Mouse (Mus musculus) testis, adult 2 months (tissue): ENCODE measurements around the gene Rnf114. TPM values are rescaled to one million over a fixed set of nuclear protein-coding genes. Genes with fewer than 3 reads are reported as not detected.

Experiments
- H3K27ac ChIP-seq: fragments of 200-500 bp; 2 replicates; pipeline ENCODE4 v1.5.1; 2012; ENCODE audit warnings: low read depth, low read length; ENCODE audit not compliant: control insufficient read depth, insufficient read depth
- H3K27me3 ChIP-seq: fragments of 200-500 bp; 2 replicates; pipeline ENCODE4 v1.6.1; 2012; ENCODE audit warnings: mild to moderate bottlenecking, low read length, moderate library complexity; ENCODE audit not compliant: control insufficient read depth, insufficient read depth
- H3K36me3 ChIP-seq: fragments of 200-500 bp; 2 replicates; pipeline ENCODE4 v1.6.1; 2012; ENCODE audit warnings: mild to moderate bottlenecking, low read length; ENCODE audit not compliant: control insufficient read depth, insufficient read depth
- H3K4me1 ChIP-seq: fragments of 200-500 bp; 2 replicates; pipeline ENCODE4 v1.6.1; 2012; ENCODE audit warnings: low read length; ENCODE audit not compliant: control insufficient read depth, insufficient read depth
- H3K4me3 ChIP-seq: fragments of 200-500 bp; 2 replicates; pipeline ENCODE4 v1.5.1; 2012; ENCODE audit warnings: low read depth, mild to moderate bottlenecking, low read length, moderate library complexity, mixed read lengths; ENCODE audit not compliant: control insufficient read depth
- CTCF ChIP-seq: fragments of 200-500 bp; IDR thresholded peaks from 2 replicates; pipeline ENCODE4 v1.5.1; 2012; ENCODE audit warnings: low read depth, mild to moderate bottlenecking, inconsistent platforms, low read length, moderate library complexity; ENCODE audit not compliant: control insufficient read depth, insufficient read depth, insufficient replicate concordance
- POLR2A ChIP-seq: fragments of 200-500 bp; IDR thresholded peaks from 2 replicates; pipeline ENCODE4 v1.6.1; 2012; ENCODE audit warnings: low read depth, mild to moderate bottlenecking, inconsistent platforms, low read length, moderate library complexity; ENCODE audit not compliant: control insufficient read depth
- polyA plus RNA-seq: library from polyadenylated mRNA; depleted of rRNA; stranded (reverse); fragments of >200 nt; gene quantifications from 2 replicates; pipeline ENCODE4 v1.2.3, GENCODE M21; 2012

The Rnf114 gene
- polyA plus RNA-seq, 1 experiment = 69.1 TPM

- peak within 1 kb of the TSS; percentile 82 for H3K4me3 ChIP-seq
- peak; percentile 69 for TF ChIP-seq CTCF
- peak; percentile 88 for TF ChIP-seq POLR2A
- H3K4me1 ChIP-seq = peaks cover 27% of the 10 kb centered on the region
- H3K36me3 ChIP-seq = no peaks in the 10 kb centered on the region; the same call in none of the 2 replicates
- no peaks in the 10 kb centered on the region for H3K27me3 ChIP-seq
- peak within 1 kb of the TSS; percentile 7; the same call in 1 of the 2 replicates for H3K27ac ChIP-seq
Measured at GRCm38 (mm10) chr2:167537476-167538297, 45.2 kb downstream of the Rnf114 start, which contains the start of gene Snai1. Gene Snai1 (plus strand): TSS chr2:167538195.

DNA sequence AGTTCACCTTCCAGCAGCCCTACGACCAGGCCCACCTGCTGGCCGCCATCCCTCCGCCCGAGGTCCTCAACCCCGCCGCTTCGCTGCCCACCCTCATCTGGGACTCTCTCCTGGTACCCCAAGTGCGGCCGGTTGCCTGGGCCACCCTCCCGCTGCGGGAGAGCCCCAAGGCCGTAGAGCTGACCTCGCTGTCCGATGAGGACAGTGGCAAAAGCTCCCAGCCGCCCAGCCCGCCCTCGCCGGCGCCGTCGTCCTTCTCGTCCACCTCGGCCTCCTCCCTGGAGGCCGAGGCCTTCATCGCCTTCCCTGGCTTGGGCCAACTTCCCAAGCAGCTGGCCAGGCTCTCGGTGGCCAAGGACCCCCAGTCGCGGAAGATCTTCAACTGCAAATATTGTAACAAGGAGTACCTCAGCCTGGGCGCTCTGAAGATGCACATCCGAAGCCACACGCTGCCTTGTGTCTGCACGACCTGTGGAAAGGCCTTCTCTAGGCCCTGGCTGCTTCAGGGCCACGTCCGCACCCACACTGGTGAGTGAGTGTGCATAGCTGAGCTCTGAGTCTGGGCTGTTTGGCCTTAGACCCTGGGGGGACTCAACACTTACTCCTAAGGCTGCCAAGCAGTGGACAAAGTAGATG is 46.3 kb downstream of the Rnf114 start:
- Histone ChIP-seq H3K4me1 (peaks cover 27% of the 10 kb centered on the region), H3K27me3 (no peaks in the 10 kb centered on the region), H3K36me3 (no peaks in the 10 kb centered on the region; the same call in none of the 2 replicates), H3K4me3 (peak overlapping the region; percentile 82), H3K27ac (peak overlapping the region; percentile 7; the same call in 1 of the 2 replicates)
- TF ChIP-seq POLR2A (no peak), CTCF (no peak)

DNA sequence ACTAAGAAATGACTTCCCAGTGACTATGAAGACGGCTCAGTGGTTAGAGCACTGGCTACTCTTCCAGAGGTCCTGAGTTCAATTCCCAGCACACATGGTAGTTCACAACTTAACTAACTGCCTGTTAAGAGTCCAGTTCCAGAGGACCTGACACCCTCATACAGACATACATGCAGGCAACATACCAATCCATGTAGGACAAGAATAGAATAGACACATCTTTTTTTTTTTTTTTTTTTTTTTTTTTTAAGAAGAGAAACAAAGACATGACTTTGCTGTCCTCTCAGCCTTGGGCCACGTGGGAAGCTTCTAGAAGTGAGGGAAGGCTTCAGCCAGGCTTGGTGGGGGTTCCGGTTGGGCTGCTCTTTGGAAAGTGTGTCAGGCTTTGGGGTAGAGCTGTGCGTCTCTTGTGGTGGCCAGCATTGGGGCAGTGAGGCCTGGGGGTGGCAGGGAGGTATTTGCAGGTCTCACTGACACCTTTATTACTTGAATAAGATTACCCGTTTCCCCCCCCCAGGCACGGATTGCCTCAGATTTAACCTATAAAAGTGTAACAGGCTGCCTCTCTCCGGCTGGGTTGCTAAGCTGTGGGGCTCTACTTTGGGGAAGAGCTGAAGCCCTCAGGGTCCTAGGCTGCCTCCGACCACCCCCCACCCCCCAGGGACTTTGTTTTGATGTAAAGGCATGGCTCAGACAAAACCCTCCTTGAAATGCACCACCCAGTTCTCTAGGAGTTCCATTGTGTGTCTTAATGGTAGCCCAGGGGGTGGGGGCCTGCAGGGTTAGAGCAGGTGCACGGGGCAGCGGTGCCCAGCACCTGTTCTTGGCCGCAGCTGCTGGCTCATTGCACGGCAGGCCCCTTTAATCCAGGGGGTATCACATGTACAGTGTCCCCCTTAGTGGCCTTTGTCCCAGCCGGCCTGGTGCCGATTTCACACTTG is 47.4 kb downstream of the Rnf114 start:
- no peaks in the 10 kb centered on the region for H3K27me3 ChIP-seq
- no peak overlapping the region for H3K27ac ChIP-seq
- TF ChIP-seq POLR2A (no peak), CTCF (no peak)
- H3K4me3 ChIP-seq = peak overlapping the region; percentile 82
- H3K4me1 ChIP-seq = peaks cover 27% of the 10 kb centered on the region
- no peaks in the 10 kb centered on the region; the same call in none of the 2 replicates for H3K36me3 ChIP-seq

- H3K4me1 ChIP-seq = peaks cover 27% of the 10 kb centered on the region
- H3K4me3 ChIP-seq = peak overlapping the region; percentile 32; the same call in 1 of the 2 replicates
- H3K27me3 ChIP-seq = no peaks in the 10 kb centered on the region
- TF ChIP-seq POLR2A (no peak), CTCF (no peak)
- H3K36me3 ChIP-seq = no peaks in the 10 kb centered on the region; the same call in none of the 2 replicates
- no peak overlapping the region for H3K27ac ChIP-seq
Measured at GRCm38 (mm10) chr2:167540477-167541110, 48.1 kb downstream of the Rnf114 start.

GRCm38 (mm10) chr2:167541324-167541723 is 48.9 kb downstream of the Rnf114 start:
- TF ChIP-seq CTCF = no peak
- no peak for TF ChIP-seq POLR2A
- H3K36me3 ChIP-seq = no peaks in the 10 kb centered on the region; the same call in none of the 2 replicates
- no peak overlapping the region for H3K27ac ChIP-seq
- H3K4me1 ChIP-seq = peaks cover 27% of the 10 kb centered on the region
- no peak overlapping the region for H3K4me3 ChIP-seq
- H3K27me3 ChIP-seq = no peaks in the 10 kb centered on the region

- no peak overlapping the region for H3K4me3 ChIP-seq
- H3K27me3 ChIP-seq = no peaks in the 10 kb centered on the region
- H3K27ac ChIP-seq = no peak overlapping the region
- no peaks in the 10 kb centered on the region; the same call in none of the 2 replicates for H3K36me3 ChIP-seq
- peaks cover 23% of the 10 kb centered on the region for H3K4me1 ChIP-seq
- no peak for TF ChIP-seq POLR2A
- no peak for TF ChIP-seq CTCF
Measured at GRCm38 (mm10) chr2:167541761-167542160, 49.3 kb downstream of the Rnf114 start.
